Mouse (Mus musculus): ENCODE measurements around the gene Rnf157. TPM values are rescaled to one million over a fixed set of nuclear protein-coding genes. Genes with fewer than 3 reads are reported as not detected.
"Not testable (repeated sequence)": the region's sequence is repeated elsewhere in the genome, so short reads cannot be mapped to it uniquely, and the experiment has no call there.

Rnf157 gene
- total RNA-seq, 2 experiments from 2014 or later: 11.3 to 12.1 TPM

- peak; percentile 86 for ATAC-seq (replicated peaks; ENCODE audit: low FRiP score, low TSS enrichment, poor library complexity, severe bottlenecking)
Observed at GRCm38 (mm10) chr11:116388841-116389480, 23.9 kb downstream of the Rnf157 start.

GRCm38 (mm10) chr11:116387086-116388071 is 25.5 kb downstream of the Rnf157 start:
- ATAC-seq (replicated peaks; ENCODE audit: low FRiP score, low TSS enrichment, poor library complexity, severe bottlenecking): peak; percentile 71

GRCm38 (mm10) chr11:116385999-116386398 is 26.8 kb downstream of the Rnf157 start:
- ATAC-seq (replicated peaks; ENCODE audit: low FRiP score, low TSS enrichment, poor library complexity, severe bottlenecking): no peak

- no peak for ATAC-seq (replicated peaks; ENCODE audit: low FRiP score, low TSS enrichment, poor library complexity, severe bottlenecking)
Observed at GRCm38 (mm10) chr11:116384171-116384570, 28.7 kb downstream of the Rnf157 start.

GRCm38 (mm10) chr11:116383070-116383469 is 29.8 kb downstream of the Rnf157 start:
- not testable (repeated sequence) for ATAC-seq (replicated peaks; ENCODE audit: low FRiP score, low TSS enrichment, poor library complexity, severe bottlenecking)

GRCm38 (mm10) chr11:116380767-116381166 is 32.1 kb downstream of the Rnf157 start:
- no peak for ATAC-seq (replicated peaks; ENCODE audit: low FRiP score, low TSS enrichment, poor library complexity, severe bottlenecking)

- ATAC-seq (replicated peaks; ENCODE audit: low FRiP score, low TSS enrichment, poor library complexity, severe bottlenecking): 0 out of 2 replicates have a peak, but pooled peaks have one; percentile 52
Observed at GRCm38 (mm10) chr11:116379530-116379929, 33.3 kb downstream of the Rnf157 start.

GRCm38 (mm10) chr11:116376945-116377661 is 35.7 kb downstream of the Rnf157 start:
- no peak for ATAC-seq (replicated peaks; ENCODE audit: low FRiP score, low TSS enrichment, poor library complexity, severe bottlenecking)

- ATAC-seq (replicated peaks; ENCODE audit: low FRiP score, low TSS enrichment, poor library complexity, severe bottlenecking): no peak
Observed at GRCm38 (mm10) chr11:116371894-116372450, 40.9 kb downstream of the Rnf157 start.

- ATAC-seq (replicated peaks; ENCODE audit: low FRiP score, low TSS enrichment, poor library complexity, severe bottlenecking): peak; percentile 87
Observed at GRCm38 (mm10) chr11:116369633-116370032, 43.2 kb downstream of the Rnf157 start.

- ATAC-seq (replicated peaks; ENCODE audit: low FRiP score, low TSS enrichment, poor library complexity, severe bottlenecking): no peak
Observed at GRCm38 (mm10) chr11:116369051-116369450, 43.8 kb downstream of the Rnf157 start.

- peak; percentile 89 for ATAC-seq (replicated peaks; ENCODE audit: low FRiP score, low TSS enrichment, poor library complexity, severe bottlenecking)
Observed at GRCm38 (mm10) chr11:116368116-116368515, 44.7 kb downstream of the Rnf157 start.

GRCm38 (mm10) chr11:116366647-116367046 is 46.2 kb downstream of the Rnf157 start:
- ATAC-seq (replicated peaks; ENCODE audit: low FRiP score, low TSS enrichment, poor library complexity, severe bottlenecking): no peak

GRCm38 (mm10) chr11:116366124-116366523 is 46.7 kb downstream of the Rnf157 start:
- no peak for ATAC-seq (replicated peaks; ENCODE audit: low FRiP score, low TSS enrichment, poor library complexity, severe bottlenecking)

- no peak for ATAC-seq (replicated peaks; ENCODE audit: low FRiP score, low TSS enrichment, poor library complexity, severe bottlenecking)
Observed at GRCm38 (mm10) chr11:116365432-116365831, 47.4 kb downstream of the Rnf157 start.

GRCm38 (mm10) chr11:116362015-116362414 is 50.8 kb downstream of the Rnf157 start:
- ATAC-seq (replicated peaks; ENCODE audit: low FRiP score, low TSS enrichment, poor library complexity, severe bottlenecking): no peak

- ATAC-seq (replicated peaks; ENCODE audit: low FRiP score, low TSS enrichment, poor library complexity, severe bottlenecking): not testable (repeated sequence)
Observed at GRCm38 (mm10) chr11:116360915-116361314, 51.9 kb downstream of the Rnf157 start.

- ATAC-seq (replicated peaks; ENCODE audit: low FRiP score, low TSS enrichment, poor library complexity, severe bottlenecking): no peak
Observed at GRCm38 (mm10) chr11:116359652-116360051, 53.2 kb downstream of the Rnf157 start.

GRCm38 (mm10) chr11:116358926-116359637 is 53.8 kb downstream of the Rnf157 start:
- no peak for ATAC-seq (replicated peaks; ENCODE audit: low FRiP score, low TSS enrichment, poor library complexity, severe bottlenecking)
